Mouse (Mus musculus) B cell, adult (primary cell): ENCODE data around the gene Lpar2. TPM values are rescaled to one million over a fixed set of nuclear protein-coding genes. Genes with fewer than 3 reads are reported as not detected.

Experiments used
- total RNA-seq: library from RNA; stranded (reverse); gene quantifications from 4 replicates; pipeline ENCODE4 v1.2.4, GENCODE M21; 2023; ENCODE audit not compliant: inconsistent age

Gene Lpar2
- 6.2 to 7.4 TPM (median 6.7 TPM) in 4 replicates for total RNA-seq

DNA sequence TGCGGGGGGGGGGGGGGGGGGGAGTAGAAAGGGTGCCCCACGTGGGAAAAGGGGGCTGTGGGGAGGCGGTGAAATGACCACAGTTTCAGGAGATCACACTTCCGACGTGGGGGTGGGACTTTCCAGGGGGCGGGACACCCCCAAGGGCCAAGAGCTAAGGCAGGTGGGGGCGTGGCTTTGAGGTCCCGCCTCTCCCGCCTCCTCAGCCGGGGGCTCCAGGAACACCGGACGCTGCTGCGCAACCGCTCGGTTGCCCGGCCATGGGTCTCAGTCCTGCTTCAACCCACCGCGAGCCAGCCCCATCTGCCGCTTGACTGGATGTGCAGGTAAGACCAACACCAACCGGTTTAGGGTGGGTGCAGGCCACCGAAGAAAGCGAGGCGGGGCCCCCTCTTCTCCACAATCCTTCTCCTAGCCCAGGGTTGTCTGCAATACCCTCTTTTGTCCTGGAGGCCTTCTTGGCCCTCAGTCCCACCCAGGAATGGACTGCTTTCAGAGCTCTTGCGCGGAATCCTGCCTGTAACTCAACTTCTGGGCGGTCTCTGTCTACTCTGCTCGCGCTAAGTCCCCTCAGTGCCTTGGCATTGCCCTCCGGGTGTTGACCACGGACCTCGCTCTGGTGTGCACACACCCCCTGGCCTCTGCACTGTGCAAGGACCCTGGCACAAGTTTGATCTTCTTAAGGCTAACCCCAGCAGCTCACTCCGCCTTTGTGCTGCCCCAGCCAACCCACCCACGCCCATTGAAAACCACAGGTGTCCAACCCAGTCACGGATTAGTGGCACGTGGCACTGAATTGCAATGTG lies at the start of gene Lpar2:
TSS of gene Lpar2 (plus strand) at position 44 of the 806 bp plus-strand sequence.

DNA sequence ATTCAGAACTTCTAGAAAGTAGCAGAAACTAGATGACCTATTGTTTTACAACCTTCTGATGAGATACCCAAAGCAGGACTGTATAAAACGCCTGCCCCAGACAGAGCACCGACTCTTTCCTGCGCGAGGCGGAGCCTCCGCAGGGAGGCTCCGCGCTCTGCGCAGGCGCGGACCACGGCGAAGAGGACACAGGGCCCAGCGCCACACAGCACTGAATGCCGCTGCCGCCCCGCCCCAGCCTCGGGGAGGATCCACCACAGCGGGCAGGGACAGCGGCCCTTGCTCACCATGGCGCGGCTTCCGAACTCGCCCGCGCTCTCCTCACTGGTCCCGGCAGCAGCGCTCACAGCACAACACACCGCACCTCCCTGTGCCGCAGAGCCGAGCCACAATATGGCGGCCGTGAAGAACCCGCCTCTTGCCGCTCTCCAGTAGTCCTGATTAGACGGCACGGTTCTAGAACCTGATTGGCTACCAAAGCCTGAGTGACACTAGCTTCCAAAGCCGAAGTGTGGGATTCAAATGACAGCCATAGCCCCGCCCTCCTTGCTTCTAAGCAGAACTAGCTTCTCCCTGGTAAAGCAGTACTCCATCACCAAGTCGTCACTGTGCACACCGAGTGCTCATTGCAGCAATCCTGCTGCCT lies 47.6 kb upstream of the Lpar2 start, which contains the start of gene Gm20422:
TSS of gene Gm20422 (minus strand) at position 384 of the 646 bp plus-strand sequence.

DNA sequence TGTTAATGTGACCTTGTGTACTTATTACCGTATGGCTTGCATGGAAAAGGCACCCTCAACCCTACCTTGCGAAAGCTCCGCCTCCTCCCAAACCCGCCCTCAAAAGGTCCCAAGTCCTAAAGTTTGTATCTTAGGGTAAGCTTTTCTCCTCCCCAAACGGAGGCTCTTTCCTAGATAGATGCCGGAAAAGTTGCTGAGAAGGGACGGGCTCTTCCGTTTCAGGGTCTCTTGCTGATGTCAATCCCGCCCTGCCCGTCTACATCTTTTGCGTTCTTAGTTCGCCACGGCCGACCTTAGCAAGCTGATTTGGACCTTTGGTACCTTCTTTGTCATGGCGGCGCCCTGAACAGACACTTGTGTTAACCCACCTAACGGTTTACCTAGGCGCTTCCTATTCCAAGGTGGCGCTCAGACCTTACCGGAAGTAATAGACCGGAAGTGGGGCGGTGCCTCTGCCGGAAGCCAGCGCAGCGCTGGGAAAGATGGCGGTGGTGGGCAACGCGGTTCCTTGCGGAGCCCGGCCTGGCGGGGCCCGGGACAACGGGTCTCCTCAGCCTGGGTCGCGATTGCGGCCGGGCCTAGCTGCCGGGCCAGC lies 31.4 kb upstream of the Lpar2 start, which contains the start of the genes Atp13a1 and Zfp866:
TSS of gene Atp13a1 (plus strand) at position 391 of the 595 bp plus-strand sequence.
TSS of gene Zfp866 (minus strand) at position 406 of the 595 bp plus-strand sequence.

DNA sequence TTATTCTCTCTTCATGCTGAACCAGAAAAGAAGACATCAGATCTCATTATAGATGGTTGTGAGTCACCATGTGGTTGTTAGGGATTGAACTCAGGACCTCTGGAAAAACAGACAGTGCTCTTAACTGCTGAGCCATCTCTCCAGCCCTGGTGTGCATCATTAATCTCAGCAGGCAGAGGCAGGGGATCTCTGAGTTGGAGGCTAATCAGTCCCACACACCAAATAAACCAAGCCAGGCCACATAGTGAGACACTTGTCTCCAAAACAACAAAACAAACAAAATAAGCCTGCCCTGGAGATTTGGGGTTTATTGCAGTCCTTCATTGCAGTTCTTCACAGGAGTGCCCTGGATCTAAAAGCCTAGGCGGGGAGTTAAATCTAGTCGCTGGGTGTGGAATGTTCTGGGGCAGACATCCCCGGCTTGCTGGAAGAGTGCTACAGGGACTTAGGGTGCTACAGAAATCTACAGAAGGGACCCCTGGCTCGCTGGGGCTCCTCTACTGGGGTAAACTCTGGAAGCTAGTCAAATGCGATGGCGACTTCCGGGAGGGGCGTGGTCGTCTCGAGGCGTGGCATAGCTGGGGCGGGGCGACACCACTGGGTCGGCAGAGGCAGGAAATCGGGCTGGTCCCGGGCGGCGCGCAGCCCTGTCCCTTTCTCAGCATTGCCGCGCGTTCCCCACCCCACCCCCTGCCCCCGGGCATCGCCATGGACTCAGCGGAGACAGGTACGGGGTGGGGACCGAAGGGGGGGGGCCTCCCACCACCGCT lies 13.9 kb upstream of the Lpar2 start, which contains the start of gene Gmip:
TSS of gene Gmip (plus strand) at position 586 of the 770 bp plus-strand sequence.

DNA sequence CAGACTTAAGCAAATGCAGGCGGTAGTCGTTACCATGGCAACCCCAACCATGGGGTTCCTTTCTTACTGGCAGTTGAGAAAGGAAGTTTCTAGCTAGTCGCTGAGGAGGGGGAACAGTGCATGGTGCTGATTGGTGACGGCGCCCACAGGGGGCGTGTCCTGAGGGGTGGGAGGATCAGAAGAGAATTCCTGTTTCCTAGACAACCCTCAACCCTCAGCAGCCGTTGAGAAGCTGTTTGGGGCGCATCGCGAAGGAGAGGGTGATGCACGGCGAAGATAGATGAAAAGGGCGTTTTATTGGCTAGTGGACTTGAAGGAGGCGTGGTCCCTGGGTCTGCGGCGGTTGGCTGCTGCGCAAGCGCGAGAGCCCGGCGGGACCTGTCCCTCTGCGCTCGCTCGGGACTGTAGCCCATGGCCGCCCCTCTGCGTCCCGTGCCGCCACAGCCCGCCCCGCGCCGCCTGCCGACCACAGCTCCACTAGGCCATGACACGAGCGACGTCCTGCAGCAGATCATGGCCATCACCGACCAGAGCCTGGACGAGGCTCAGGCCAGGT lies 10.1 kb downstream of the Lpar2 start, which contains the start of gene Pbx4:
TSS of gene Pbx4 (plus strand) at position 194 of the 556 bp plus-strand sequence.

Other genes with a start within 250 kb of the Lpar2 start
- 77.0 to 83.9 TPM (median 80.3 TPM) in 4 replicates for gene Zfp868, start 196.9 kb upstream of the Lpar2 start, total RNA-seq
- 0.78 to 1.8 TPM (median 1.2 TPM) in 4 replicates for gene Zfp964, start 167.9 kb upstream of the Lpar2 start, total RNA-seq
- gene Zfp869, start 111.7 kb upstream of the Lpar2 start, total RNA-seq: 89.5 to 96.5 TPM (median 91.0 TPM) in 4 replicates
- 3.4 to 4.0 TPM (median 3.8 TPM) in 4 replicates for gene Zfp963, start 72.5 kb upstream of the Lpar2 start, total RNA-seq
- gene Gm20422, start 47.5 kb upstream of the Lpar2 start, total RNA-seq: 1.4 to 2.4 TPM (median 2.1 TPM) in 3 of 4 replicates, not detected in the other
- 56.8 to 65.3 TPM (median 58.0 TPM) in 4 replicates for gene Atp13a1, start 31.3 kb upstream of the Lpar2 start, total RNA-seq
- 20.5 to 23.7 TPM (median 21.3 TPM) in 4 replicates for gene Zfp866, start 31.3 kb upstream of the Lpar2 start, total RNA-seq
- 407 to 426 TPM (median 414 TPM) in 4 replicates for gene Gmip, start 13.8 kb upstream of the Lpar2 start, total RNA-seq
- gene Pbx4, start 10.1 kb downstream of the Lpar2 start, total RNA-seq: 6.1 to 8.6 TPM (median 7.4 TPM) in 4 replicates
- gene Cilp2, start 65.3 kb downstream of the Lpar2 start, total RNA-seq: 0.16 TPM in 1 of 4 replicates, not detected in the others
- 0.67 to 1.2 TPM (median 0.78 TPM) in 4 replicates for gene Tssk6, start 79.8 kb downstream of the Lpar2 start, total RNA-seq
- 46.3 to 55.9 TPM (median 52.5 TPM) in 4 replicates for gene Ndufa13, start 80.1 kb downstream of the Lpar2 start, total RNA-seq
- 2.5 to 3.1 TPM in 2 of 4 replicates, not detected in the others for gene Yjefn3, start 80.3 kb downstream of the Lpar2 start, total RNA-seq
- 95.7 to 102 TPM (median 98.3 TPM) in 4 replicates for gene Gatad2a, start 174.0 kb downstream of the Lpar2 start, total RNA-seq
- 125 to 133 TPM (median 128 TPM) in 4 replicates for gene Mau2, start 220.3 kb downstream of the Lpar2 start, total RNA-seq
- 41.6 to 48.4 TPM (median 45.4 TPM) in 4 replicates for gene Sugp1, start 220.4 kb downstream of the Lpar2 start, total RNA-seq